Comparison of ENCODE assay signal across 7 mouse cellular contexts in the genomic region with DNA sequence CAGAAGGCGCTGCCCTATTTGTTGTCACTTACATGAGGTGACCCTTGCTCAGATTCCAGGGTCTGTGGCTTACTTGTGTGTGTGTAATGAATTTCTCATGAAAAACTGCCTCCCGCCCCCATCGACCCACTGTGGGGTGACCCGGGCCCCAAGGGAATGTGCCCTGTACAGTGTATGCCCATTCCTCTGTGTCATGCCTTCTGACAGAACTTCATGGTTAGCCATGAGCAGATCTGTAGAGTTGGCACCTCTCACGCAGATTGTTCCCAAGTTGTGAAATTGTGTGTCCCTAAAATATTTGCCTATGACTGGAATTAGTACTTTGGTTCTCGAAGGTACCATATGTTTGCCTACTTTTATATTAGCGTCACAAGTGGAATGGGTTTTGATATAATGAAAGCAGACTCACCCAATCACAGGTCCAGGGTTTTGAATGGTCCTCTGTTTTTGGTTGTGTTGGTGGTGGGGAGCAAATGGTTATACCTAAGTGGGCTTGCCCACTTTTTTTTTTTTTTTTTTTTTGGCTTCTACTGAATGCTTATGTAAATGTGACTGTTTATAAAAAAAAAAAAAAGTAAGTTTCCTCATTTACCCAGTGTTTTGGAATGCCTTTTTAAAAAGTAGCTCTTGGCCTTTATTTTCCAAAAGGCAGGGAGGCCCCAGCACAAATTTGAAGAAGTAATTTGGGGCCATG. TPM values are rescaled to one million over a fixed set of nuclear protein-coding genes. Genes with fewer than 3 reads are reported as not detected.
A peak's percentile ranks its signal among the peaks of the same experiment; 100 is the strongest.
DNase-seq lines count a peak whose midpoint lies in the region; ATAC-seq and TF ChIP-seq lines count a peak whose summit lies in the region.

No protein-coding gene starts in this region.

- no peak for TF ChIP-seq CTCF in forebrain, postnatal 0 days (IDR thresholded peaks at IDR 0.05; ENCODE audit: low read depth)

- peaks cover 62% of the 10 kb centered on the region for H3K4me1 ChIP-seq in megakaryocyte, embryonic 14.5 days
- 0 out of 2 replicates have a peak, but pooled peaks cover 4% of the 10 kb centered on the region for H3K4me1 ChIP-seq in forebrain, postnatal 0 days (ENCODE audit: insufficient read depth)
- peaks cover 74% of the 10 kb centered on the region for H3K4me1 ChIP-seq in liver, embryonic 15.5 days (replicated peaks)

- H3K27ac ChIP-seq in forebrain, postnatal 0 days (ENCODE audit: low read depth, low read length): no peak overlapping the region
- H3K27ac ChIP-seq in liver, embryonic 15.5 days (replicated peaks): peak overlapping the region; percentile 93

- DNase-seq in cerebellum, postnatal 10 days: peak; percentile 48 to 61
- DNase-seq in forebrain, postnatal 0 days: no peak
- peak; percentile 36 for DNase-seq in testis, postnatal 14 days (ENCODE audit: low spot score)
- no peak for DNase-seq in embryo, embryonic 10.5 days (ENCODE audit: low spot score)

- ATAC-seq in megakaryocyte, adult 5-6 weeks (ENCODE audit: poor library complexity, severe bottlenecking): no peak
- peak; percentile 14; the same call in 1 of the 2 replicates for ATAC-seq in forebrain, postnatal 0 days
- peak; percentile 24 for ATAC-seq in liver, embryonic 15.5 days (ENCODE audit: insufficient read depth)

- H3K9ac ChIP-seq in forebrain, postnatal 0 days: peak overlapping the region; percentile 75; the same call in 1 of the 2 replicates
- peak overlapping the region; percentile 83 for H3K9ac ChIP-seq in liver, embryonic 15.5 days

- H3K36me3 ChIP-seq in megakaryocyte, embryonic 14.5 days (replicated peaks; ENCODE audit: low read length): no peaks in the 10 kb centered on the region
- no peaks in the 10 kb centered on the region for H3K36me3 ChIP-seq in forebrain, postnatal 0 days (ENCODE audit: insufficient read depth)
- no peaks in the 10 kb centered on the region for H3K36me3 ChIP-seq in liver, embryonic 15.5 days (replicated peaks)

- peak overlapping the region; percentile 100 for H3K4me3 ChIP-seq in megakaryocyte, embryonic 14.5 days (replicated peaks)
- peak overlapping the region; percentile 75 for H3K4me3 ChIP-seq in forebrain, postnatal 0 days (ENCODE audit: low read depth, low read length)
- H3K4me3 ChIP-seq in liver, embryonic 15.5 days (replicated peaks): peak overlapping the region; percentile 76

- peak overlapping the region; percentile 82 for H3K4me2 ChIP-seq in forebrain, postnatal 0 days (ENCODE audit: low read depth)
- H3K4me2 ChIP-seq in liver, embryonic 15.5 days: peak overlapping the region; percentile 93

- H3K9me3 ChIP-seq in megakaryocyte, embryonic 14.5 days: no peaks in the 10 kb centered on the region
- no peaks in the 10 kb centered on the region for H3K9me3 ChIP-seq in forebrain, postnatal 0 days (ENCODE audit: low read length)
- H3K9me3 ChIP-seq in liver, embryonic 15.5 days (replicated peaks): no peaks in the 10 kb centered on the region

- 30% methylated on average over 7 of the region's 7 CpGs for WGBS in forebrain, postnatal 0 days
- 23% methylated on average over 7 of the region's 7 CpGs for WGBS in liver, embryonic 15.5 days (ENCODE audit: insufficient replicate concordance)

- no peaks in the 10 kb centered on the region for H3K27me3 ChIP-seq in megakaryocyte, embryonic 14.5 days (replicated peaks)
- H3K27me3 ChIP-seq in forebrain, postnatal 0 days (ENCODE audit: insufficient read depth, low read length): no peaks in the 10 kb centered on the region
- no peaks in the 10 kb centered on the region for H3K27me3 ChIP-seq in liver, embryonic 15.5 days

RNA-seq across cellular contexts. Expression of a gene that starts 24.3 kb away (rescaled TPM):
- 2.1 TPM in 1 of 2 replicates, not detected in the other for polyA plus RNA-seq in megakaryocyte, embryonic 14.5 days (2012; ENCODE audit: insufficient read depth, low replicate concordance)
- 41.2 and 47.1 TPM in 2 replicates for total RNA-seq in megakaryocyte, adult 5-6 weeks (2015)
- 28.6 and 54.7 TPM in 2 replicates for total RNA-seq in megakaryocyte, adult 5-6 weeks (2017)
- total RNA-seq in forebrain, postnatal 0 days (2014; rRNA removed): 54.8 and 55.5 TPM in 2 replicates
- 66.7 and 71.5 TPM in 2 replicates for polyA plus RNA-seq in forebrain, postnatal 0 days (2015; fragmentation: Nextera tagmentation; extraction: Ambion mirVana)
- polyA plus RNA-seq in liver, embryonic 15.5 days (2015; fragmentation: Nextera tagmentation; extraction: Ambion mirVana): 197 and 203 TPM in 2 replicates

RNA-seq across cellular contexts. Expression of a gene that starts 24.3 kb away (rescaled TPM):
- 0.49 and 2.7 TPM in 2 replicates for polyA plus RNA-seq in megakaryocyte, embryonic 14.5 days (2012; ENCODE audit: insufficient read depth, low replicate concordance)
- 66.8 and 78.9 TPM in 2 replicates for total RNA-seq in megakaryocyte, adult 5-6 weeks (2015)
- total RNA-seq in megakaryocyte, adult 5-6 weeks (2017): 79.7 and 96.9 TPM in 2 replicates
- total RNA-seq in forebrain, postnatal 0 days (2014; rRNA removed): 50.6 and 81.7 TPM in 2 replicates
- polyA plus RNA-seq in forebrain, postnatal 0 days (2015; fragmentation: Nextera tagmentation; extraction: Ambion mirVana): 59.0 and 63.9 TPM in 2 replicates
- 29.0 and 30.2 TPM in 2 replicates for polyA plus RNA-seq in liver, embryonic 15.5 days (2015; fragmentation: Nextera tagmentation; extraction: Ambion mirVana)

Comparison
In these comparisons a context has a peak if more than half of its experiments do, and no peak if none do; other contexts are left out.
1. DNase-seq: peak in cerebellum, postnatal 10 days (2 of 2) and testis, postnatal 14 days (single experiment); none in forebrain, postnatal 0 days (single experiment) and embryo, embryonic 10.5 days (single experiment).
2. RNA of a gene that starts 24.3 kb away (polyA plus RNA-seq): 197 to 203 TPM in liver, embryonic 15.5 days and 66.7 to 71.5 TPM in forebrain, postnatal 0 days; 2.1 TPM in megakaryocyte, embryonic 14.5 days; every median in the first group is over 10 times any median in the second.
3. Peak in every context shown above with its lines, with median percentiles within 50 percentile points of each other: H3K4me3 ChIP-seq.